Mouse (Mus musculus) megakaryocyte-erythroid progenitor cell, adult 5-6 weeks (primary cell): ENCODE data around the gene Rgs2. TPM values are rescaled to one million over a fixed set of nuclear protein-coding genes. Genes with fewer than 3 reads are reported as not detected.

Experiments
- ATAC-seq: replicated peaks from 2 replicates; pipeline ENCODE4 v1.8.0; 2016; ENCODE audit warnings: mild to moderate bottlenecking, inconsistent platforms; ENCODE audit not compliant: severe bottlenecking, poor library complexity, low FRiP score, low TSS enrichment
- total RNA-seq, 2 experiments: library from RNA; stranded (forward) in 1 of 2; stranded (reverse) in 1 of 2; fragments of 200-1000, 215-1000 nt in 1 of 2; fragments of >200 nt in 1 of 2; fragmentation: Nextera tagmentation in 1 of 2; gene quantifications; 2 replicates each; pipeline ENCODE4 v1.2.3; 2014 to 2017

Rgs2 gene
- total RNA-seq, 2 experiments from 2014 or later, result 9.0 to 55.4 TPM

DNA sequence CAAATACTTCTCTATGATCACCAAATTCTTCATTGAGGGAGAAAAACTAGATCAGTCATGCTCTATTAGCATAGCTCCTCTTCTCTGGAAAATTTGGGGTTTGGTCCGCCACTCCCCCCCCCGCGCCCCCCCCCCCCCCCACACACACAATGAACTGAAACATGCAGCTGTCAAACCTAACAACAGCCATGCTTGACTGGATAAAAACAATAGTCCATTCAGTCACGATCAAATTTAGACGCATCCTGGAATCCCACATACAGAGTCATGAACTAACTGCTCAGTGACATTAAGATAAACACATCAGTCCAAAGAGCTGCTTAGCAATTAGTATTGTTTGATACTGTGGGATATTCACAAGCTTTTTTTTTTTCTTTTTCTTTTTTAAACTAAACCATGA is 14.2 kb downstream of the Rgs2 start:
- no peak for ATAC-seq

DNA sequence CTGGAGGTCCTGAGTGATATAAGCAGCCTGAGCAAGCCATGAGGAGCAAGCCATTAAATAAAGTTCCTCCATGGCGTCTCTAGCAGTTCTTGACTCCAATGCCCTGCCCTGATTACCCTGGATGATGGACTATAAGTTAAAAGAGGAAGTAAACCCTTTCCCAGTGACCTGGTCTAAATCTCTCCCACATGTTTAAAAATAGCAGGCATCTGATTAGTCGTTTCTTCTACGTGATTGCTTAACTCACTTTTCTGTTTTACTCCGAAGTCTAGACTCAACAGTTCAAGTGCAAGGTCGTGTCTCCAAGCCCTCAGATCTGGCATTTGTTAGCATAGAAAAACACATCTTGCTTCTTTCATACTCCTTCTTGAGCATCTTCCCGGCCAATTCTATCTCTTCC is 15.2 kb downstream of the Rgs2 start:
- ATAC-seq, result no peak

DNA sequence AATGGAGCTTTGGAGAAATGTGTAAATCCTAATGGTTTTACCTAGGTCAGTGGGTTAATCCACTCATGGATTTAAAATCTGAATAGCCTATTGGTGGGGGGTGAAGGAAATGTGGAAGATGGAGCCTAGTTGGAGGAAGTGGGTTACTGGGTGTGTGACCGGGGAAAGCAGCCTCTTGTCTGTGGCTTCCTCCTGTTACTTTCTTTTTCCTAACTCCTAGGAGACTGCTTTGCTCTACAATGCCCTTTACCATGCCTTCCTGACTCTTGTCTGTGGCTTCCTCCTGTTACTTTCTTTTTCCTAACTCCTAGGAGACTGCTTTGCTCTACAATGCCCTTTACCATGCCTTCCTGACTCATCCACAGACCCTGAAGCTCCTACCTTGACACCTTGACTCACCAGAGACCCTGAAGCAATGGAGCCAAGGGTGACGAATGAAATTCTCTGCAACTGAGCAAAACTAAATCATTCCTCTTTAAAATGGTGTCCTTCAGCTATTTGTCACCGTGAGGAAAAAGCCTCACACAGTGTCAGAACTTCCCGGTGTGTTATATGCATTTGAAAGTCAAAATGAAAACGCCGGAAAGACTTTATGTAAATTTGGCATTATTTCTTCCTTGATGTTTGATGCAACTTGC is 18.9 kb downstream of the Rgs2 start:
- ATAC-seq, result no peak

DNA sequence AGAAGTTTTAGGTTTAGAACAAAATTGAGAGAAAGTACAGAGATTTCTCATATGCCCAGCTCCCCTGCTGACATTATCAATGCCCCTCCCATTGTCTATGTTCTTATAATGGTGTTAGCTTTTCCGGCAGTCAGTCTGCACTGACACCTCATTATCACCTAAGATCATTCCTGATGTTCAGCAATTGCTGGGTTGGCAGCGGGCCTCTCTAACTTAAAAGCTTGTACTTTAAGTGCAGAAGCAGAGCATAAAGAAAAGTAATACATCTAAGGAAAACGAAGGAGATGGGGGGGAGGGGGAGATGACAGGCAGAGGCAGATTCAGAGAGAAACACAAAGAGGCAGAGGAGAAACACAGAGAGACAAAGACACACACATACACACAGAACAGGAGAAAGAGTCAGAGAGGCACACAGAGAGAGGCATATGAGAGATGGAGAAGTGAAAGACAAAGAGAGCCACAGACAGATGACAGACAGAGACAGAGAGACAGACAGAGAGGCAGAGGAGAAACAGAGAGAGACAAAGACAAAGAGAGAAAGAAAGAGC is 21.1 kb downstream of the Rgs2 start:
- ATAC-seq, result no peak

DNA sequence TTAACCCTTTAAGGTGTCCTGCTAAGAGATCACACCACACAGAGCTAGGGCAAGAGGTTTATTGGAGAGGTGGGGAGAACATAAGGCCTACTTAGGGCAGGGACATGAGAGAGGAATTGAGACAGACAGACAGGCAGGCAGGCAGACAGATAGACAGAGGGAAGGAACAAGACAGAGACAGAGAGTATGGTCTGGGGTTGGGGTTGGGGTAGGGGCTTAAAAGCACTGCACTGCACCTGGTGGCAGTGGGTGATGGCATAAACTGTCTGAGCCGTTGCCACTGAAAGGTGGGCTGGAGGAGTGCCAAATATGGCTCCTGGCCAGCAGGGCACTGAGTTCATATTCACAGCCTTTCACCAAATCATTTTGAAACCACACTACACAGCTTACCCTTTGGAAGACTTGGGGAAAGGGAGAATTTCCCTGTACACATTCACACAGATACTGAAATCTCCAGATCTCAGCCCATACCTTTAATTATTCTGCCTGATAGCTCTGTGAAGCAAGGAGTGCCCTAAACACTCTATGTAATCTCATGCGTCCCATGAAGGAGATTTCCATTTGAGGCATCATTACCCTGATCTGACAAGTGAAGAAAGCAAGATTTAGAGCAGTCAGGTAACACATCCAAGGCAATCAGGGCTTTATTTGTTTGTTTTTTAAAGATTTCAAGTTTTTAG is 21.7 kb downstream of the Rgs2 start:
- no peak for ATAC-seq

DNA sequence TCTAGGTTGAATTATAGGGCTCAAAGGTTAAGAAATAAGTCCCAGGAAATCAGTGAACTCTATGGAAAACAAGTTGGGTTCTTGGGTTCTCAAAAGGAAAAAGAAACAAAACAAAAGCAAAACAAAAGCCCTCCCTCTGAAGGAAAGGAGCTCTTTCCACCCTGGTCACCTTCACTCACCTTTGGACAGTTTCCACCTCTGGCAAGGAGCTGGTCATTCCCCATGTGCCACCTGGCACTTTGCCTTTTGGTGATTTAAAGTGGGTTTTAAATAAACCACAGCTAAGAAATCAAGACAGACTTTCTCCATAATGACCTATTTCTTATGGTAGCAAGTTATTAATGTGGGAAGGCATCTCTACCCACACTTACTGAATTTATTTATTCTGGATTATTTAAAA is 23.1 kb downstream of the Rgs2 start:
- ATAC-seq, result no peak

DNA sequence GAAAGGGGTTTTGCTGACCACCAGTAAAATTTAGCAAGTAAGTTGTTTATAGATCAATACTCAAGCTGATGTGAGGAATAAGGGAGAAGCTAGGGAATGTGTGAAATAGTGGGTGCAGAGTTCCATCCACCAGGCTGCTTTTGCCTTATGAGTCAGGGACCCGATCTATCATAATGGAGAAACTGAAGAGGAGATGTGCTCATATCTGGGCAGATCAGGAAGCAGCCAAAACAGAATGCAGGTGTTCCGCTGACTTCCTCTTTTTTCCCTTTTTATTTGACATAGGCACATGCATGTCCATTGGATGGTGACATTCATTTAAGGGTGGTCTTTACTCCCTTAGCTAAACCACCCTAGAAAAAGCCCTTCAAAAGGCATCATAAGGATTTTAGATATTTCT is 29.3 kb downstream of the Rgs2 start:
- no peak for ATAC-seq

DNA sequence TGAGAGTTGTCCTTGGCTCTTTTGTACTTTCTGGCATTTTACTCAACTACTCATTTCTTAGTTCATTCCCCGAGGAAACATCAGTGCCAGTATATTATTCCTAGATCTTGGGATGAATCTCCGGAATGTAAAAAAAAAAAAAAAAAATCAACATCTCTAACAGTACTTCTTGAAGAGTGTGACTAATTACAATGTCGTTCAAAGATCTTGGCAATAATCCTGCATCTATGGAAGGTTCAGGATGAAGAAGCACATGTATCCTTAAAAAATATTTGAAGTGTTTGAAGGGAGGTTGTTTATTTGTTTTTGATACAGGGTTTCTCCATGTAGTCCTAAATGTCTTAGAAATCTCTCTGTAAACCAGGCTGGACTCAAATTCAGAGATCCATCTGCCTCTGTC is 41.7 kb downstream of the Rgs2 start:
- ATAC-seq, result no peak

DNA sequence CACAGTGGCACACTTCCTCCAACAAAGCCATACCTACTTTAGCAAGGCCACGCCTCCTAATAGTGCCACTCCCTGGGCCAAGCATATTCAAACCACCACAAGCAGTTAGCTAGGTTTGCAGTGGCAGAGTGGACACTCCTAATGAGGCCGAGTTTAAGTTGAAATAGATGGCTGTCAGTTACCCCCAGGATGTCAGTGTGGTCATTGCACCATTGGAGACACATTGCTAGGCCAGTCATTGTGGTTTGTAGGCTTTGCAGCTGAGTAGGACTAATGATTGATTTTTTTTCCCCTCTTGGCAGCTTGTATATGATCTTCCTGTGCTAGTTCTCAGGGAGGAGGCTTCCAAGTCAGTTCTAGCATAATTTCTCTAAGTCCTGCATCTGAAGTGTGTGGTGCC is 43.6 kb downstream of the Rgs2 start:
- ATAC-seq, result no peak

DNA sequence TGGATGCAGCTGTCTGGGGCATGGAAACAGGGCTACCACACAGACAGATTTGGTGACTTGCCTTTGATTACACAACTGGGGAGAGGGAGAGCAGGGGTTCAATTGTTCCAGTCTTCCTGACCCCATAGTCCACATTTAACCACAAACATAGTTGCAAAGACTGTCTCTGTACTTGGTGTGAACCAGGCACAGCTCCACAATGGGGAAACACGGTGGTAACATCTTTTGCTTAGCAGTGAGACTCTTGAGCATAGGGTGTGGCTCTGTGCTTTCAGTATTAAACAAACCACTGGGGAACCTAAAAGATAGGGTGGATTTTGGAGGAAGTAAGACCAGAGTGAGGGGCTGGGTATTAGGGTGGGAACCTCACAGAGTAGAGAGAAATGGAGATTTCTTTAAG is 47.9 kb downstream of the Rgs2 start:
- no peak for ATAC-seq

DNA sequence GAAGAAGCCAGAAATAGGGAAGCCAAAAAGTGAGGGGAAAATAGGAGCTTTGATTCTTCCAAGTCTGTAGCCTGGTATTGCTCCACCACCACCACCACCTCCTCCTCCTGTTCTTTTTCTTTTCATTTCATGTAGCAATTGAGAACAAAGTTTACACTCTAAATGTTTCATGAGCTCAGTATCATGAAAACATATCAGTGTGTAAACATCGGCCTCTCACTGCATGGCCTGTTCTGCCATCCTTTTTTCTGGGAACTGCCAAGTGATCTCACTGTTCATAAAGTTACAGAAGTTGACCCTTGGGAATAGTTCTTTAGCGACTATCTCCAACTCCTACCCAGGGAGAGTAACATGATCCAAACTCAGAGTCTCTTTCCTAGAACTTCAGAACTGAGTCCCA is 51.1 kb downstream of the Rgs2 start:
- no peak for ATAC-seq

Other genes starting within 250 kb of the Rgs2 start
- 0.85 and 2.1 TPM in 2 replicates for gene Trove2, start 227.1 kb downstream of the Rgs2 start, total RNA-seq (2014; fragmentation: Nextera tagmentation)
- gene Trove2, start 227.1 kb downstream of the Rgs2 start, total RNA-seq (2017), result 1.7 and 5.1 TPM in 2 replicates
- gene Uchl5, start 226.9 kb downstream of the Rgs2 start, total RNA-seq (2014; fragmentation: Nextera tagmentation), result 99.1 and 112 TPM in 2 replicates
- gene Uchl5, start 226.9 kb downstream of the Rgs2 start, total RNA-seq (2017), result 140 and 180 TPM in 2 replicates
- not detected in 2 replicates for gene Rgs13, start 173.2 kb upstream of the Rgs2 start, total RNA-seq (2014; fragmentation: Nextera tagmentation)
- not detected in 2 replicates for gene Rgs13, start 173.2 kb upstream of the Rgs2 start, total RNA-seq (2017)
- gene Rgs1, start 245.1 kb upstream of the Rgs2 start, total RNA-seq (2014; fragmentation: Nextera tagmentation), result 2.6 and 5.2 TPM in 2 replicates
- gene Rgs1, start 245.1 kb upstream of the Rgs2 start, total RNA-seq (2017), result 123 and 679 TPM in 2 replicates